Mouse (Mus musculus) heart, embryonic 12.5 days (tissue): ENCODE data around the gene Ifitm10. TPM values are rescaled to one million over a fixed set of nuclear protein-coding genes. Genes with fewer than 3 reads are reported as not detected.
"Not testable (repeated sequence)": the region's sequence is repeated elsewhere in the genome, so short reads cannot be mapped to it uniquely, and the experiment has no call there.

Source experiments
- ATAC-seq: fragments of 200-750 bp; cut with Nextera tagmentation; 2 replicates; pipeline ENCODE4 v1.8.0; 2017; ENCODE audit warnings: moderate TSS enrichment, moderate library complexity; ENCODE audit not compliant: insufficient number of reproducible peaks, low FRiP score
- H3K27ac ChIP-seq: fragments of 300-500 bp; sonication (generic); 2 replicates; pipeline ENCODE4 v1.5.1; 2016; ENCODE audit warnings: mild to moderate bottlenecking, moderate library complexity; ENCODE audit not compliant: poor library complexity, severe bottlenecking
- H3K27me3 ChIP-seq: fragments of 300-500 bp; sonication (generic); replicated peaks from 2 replicates; pipeline ENCODE4 v1.6.1; 2016; ENCODE audit warnings: mild to moderate bottlenecking, moderate library complexity
- H3K36me3 ChIP-seq: fragments of 300-500 bp; sonication (generic); 2 replicates; pipeline ENCODE4 v1.6.1; 2016; ENCODE audit warnings: mild to moderate bottlenecking, moderate library complexity
- H3K4me1 ChIP-seq: fragments of 300-500 bp; sonication (generic); replicated peaks from 2 replicates; pipeline ENCODE4 v1.6.1; 2016; ENCODE audit warnings: mild to moderate bottlenecking
- H3K4me2 ChIP-seq: fragments of 300-500 bp; sonication (generic); 2 replicates; pipeline ENCODE4 v1.6.1; 2016; ENCODE audit warnings: mild to moderate bottlenecking, moderate library complexity
- H3K4me3 ChIP-seq: fragments of 300-500 bp; sonication (generic); 2 replicates; pipeline ENCODE4 v1.5.1; 2016; ENCODE audit warnings: mild to moderate bottlenecking
- H3K9ac ChIP-seq: fragments of 300-500 bp; sonication (generic); 2 replicates; pipeline ENCODE4 v1.6.1; 2016; ENCODE audit warnings: mild to moderate bottlenecking, moderate library complexity
- H3K9me3 ChIP-seq: fragments of 300-500 bp; sonication (generic); replicated peaks from 2 replicates; pipeline ENCODE4 v1.6.1; 2016; ENCODE audit warnings: mild to moderate bottlenecking, moderate library complexity
- WGBS: fragments of 180-500 bp; shearing (Covaris S2); methylation state at CpG from one replicate; pipeline ENCODE4 v1.1.7; 2016; 5-methylcytosine and 5-hydroxymethylcytosine counted together
- polyA plus RNA-seq: library from polyadenylated mRNA; unstranded; fragments of >200 nt; fragmentation: Nextera tagmentation; extraction: Ambion mirVana; gene quantifications from 2 replicates; pipeline ENCODE4 v1.2.1, GENCODE M21; 2016

The Ifitm10 gene
- polyA plus RNA-seq, 1 experiment from 2014 or later, result 7.4 TPM

DNA sequence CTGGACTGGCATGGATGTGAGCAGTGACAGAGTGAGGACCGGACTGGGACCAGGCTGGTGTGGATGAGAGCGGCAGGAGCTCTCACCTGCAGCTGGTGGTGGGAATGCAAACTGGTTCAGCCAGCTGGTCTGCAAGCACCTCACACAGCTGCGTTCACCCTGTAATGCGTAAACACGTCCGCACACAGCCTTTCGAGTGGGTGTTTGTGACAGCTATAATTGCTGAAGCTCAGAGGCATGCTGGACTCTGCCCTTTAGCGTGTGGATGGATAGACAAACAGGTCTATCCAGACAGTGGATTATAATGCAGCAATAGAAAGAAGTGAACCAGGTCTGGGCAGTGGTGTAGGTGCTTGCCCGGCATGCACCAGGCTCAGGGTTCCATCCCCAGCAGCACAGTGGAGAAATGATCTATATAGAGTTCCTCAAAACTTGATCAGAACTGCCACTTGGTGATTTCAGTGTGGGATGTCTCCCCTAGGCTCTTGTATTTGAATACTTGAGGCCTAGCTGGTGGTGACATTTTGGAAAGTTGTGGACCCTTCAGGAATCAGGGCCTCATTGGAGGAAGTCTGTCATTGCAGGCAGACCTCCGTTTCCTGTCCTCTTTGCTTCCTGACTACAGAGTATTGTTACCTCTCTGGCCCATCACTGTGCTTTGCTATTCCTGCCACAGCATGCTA lies 31.8 kb downstream of the Ifitm10 start:
- 73% methylated on average over 10 of the region's 10 CpGs for WGBS
- Histone ChIP-seq H3K9me3 (no peaks in the 10 kb centered on the region), H3K4me1 (peaks cover 14% of the 10 kb centered on the region; the same call in 1 of the 2 replicates), H3K9ac (no peak overlapping the region), H3K27ac (no peak overlapping the region), H3K27me3 (no peaks in the 10 kb centered on the region), H3K4me2 (no peak overlapping the region), H3K4me3 (no peak overlapping the region), H3K36me3 (no peaks in the 10 kb centered on the region)
- ATAC-seq, result no peak

DNA sequence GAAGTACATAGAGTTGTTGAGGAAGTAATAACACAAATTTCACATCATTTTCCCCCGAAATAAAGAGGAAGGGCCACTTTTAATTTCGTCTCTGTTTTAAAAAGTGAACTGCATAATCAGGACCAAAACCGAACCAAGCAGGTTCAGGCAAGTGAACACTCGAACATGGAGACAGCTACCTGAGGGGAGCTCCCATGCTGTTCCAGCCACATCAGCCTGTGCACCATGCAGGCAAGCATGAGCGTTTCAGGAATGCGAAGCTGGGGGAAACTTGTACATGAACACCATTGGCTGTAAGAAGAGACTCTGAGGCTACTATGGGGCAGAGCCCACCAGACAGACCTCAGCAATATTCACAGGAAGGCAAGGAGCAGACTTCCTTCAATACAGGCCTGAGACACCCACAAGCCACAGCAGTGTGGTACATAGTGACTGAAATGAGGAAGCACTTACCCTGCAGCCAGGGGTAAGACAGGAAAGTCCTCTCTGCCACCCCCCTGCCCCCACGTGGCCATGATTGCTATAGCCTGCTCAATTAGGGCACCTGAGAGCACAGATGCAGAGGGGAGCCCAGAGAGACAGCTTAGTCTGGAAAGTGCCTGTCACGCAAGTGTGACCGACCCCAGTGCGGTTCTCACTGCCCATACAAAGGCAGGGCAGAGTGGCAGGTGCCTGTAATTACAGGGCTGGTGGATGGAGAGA lies 33.1 kb downstream of the Ifitm10 start:
- H3K27me3 ChIP-seq, result no peaks in the 10 kb centered on the region
- no peak overlapping the region for H3K4me3 ChIP-seq
- no peak overlapping the region for H3K27ac ChIP-seq
- peaks cover 14% of the 10 kb centered on the region; the same call in 1 of the 2 replicates for H3K4me1 ChIP-seq
- no peaks in the 10 kb centered on the region for H3K36me3 ChIP-seq
- H3K9ac ChIP-seq, result no peak overlapping the region
- no peaks in the 10 kb centered on the region for H3K9me3 ChIP-seq
- ATAC-seq, result no peak
- WGBS, result 50% methylated on average over 10 of the region's 10 CpGs
- no peak overlapping the region for H3K4me2 ChIP-seq

DNA sequence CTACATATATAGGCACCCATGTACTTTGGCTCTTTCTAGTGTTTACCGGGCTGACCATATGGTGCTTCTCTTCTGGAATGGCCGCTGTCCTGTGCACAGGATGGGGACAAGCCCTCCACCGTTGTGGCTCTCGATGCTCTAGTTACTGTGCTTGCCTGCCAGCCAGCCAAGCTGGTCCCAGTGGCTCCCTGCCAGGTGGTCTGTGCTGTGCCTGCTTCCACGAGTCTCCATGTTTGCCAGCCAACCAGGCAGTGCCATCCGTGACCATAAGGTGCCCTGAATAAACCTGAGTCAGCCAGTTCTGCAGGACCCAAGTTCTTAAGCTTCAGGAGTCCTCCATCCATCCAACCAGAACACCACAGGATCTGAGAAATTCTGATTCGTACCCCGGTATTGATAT lies 38.4 kb downstream of the Ifitm10 start:
- Histone ChIP-seq H3K9me3 (no peaks in the 10 kb centered on the region), H3K27ac (no peak overlapping the region), H3K27me3 (no peaks in the 10 kb centered on the region), H3K36me3 (no peaks in the 10 kb centered on the region), H3K4me2 (no peak overlapping the region), H3K4me3 (no peak overlapping the region), H3K9ac (0 out of 2 replicates have a peak overlapping the region, but pooled peaks have one; percentile 36), H3K4me1 (peaks cover 33% of the 10 kb centered on the region)
- no peak for ATAC-seq
- WGBS, result 85% methylated on average over 8 of the region's 8 CpGs

DNA sequence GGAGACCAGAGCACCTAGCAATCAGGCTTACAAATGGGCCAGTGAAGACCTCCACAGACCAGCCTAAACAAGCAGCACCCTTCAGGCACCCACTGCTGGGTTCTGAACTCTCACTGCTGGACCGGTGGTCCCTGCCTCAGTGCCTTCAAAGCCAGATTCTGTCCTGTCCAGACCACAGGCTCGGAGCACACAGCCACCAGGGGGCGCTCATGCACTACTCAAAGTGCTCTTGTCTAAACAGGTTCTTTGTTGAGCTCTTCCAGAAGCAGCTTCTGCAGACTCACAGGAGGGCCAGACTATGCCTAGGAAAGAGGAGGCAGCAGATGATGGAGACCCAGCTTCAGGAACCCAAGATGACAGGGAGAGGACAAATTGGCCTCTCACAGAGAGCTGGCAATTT lies 39.3 kb downstream of the Ifitm10 start:
- Histone ChIP-seq H3K36me3 (no peaks in the 10 kb centered on the region), H3K9ac (0 out of 2 replicates have a peak overlapping the region, but pooled peaks have one; percentile 17), H3K9me3 (no peaks in the 10 kb centered on the region), H3K4me2 (no peak overlapping the region), H3K27me3 (no peaks in the 10 kb centered on the region), H3K27ac (peak overlapping the region; percentile 67; the same call in 1 of the 2 replicates), H3K4me3 (no peak overlapping the region), H3K4me1 (peaks cover 42% of the 10 kb centered on the region)
- peak; percentile 51; the same call in 1 of the 2 replicates for ATAC-seq
- 2% methylated on average over 3 of the region's 3 CpGs for WGBS

DNA sequence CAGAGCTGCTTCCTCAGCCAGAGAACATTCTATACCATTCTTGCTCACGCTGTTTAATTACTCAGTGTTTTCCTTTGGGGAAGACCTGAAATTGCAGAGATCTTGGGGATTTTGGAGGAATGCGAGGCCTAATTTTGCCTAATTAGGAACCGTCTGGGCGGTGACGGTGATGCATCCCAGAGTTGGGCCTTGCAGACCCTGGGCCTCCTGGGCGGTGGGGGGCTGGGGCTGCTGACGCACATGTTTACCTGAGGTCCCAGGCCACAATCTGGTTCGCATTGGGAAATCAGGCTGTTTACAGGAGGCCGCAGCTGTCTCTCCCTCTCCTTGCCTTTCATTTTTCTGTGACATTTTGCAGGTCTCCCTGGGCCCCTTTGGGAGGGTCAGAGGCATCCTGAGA lies 40.8 kb downstream of the Ifitm10 start:
- not testable (repeated sequence) for H3K4me3 ChIP-seq, H3K9me3 ChIP-seq, H3K36me3 ChIP-seq, H3K27me3 ChIP-seq, ATAC-seq, H3K9ac ChIP-seq, H3K4me2 ChIP-seq
- Histone ChIP-seq H3K27ac (peak overlapping the region; percentile 67), H3K4me1 (peaks cover 57% of the 10 kb centered on the region)
- 64% methylated on average over 3 of the region's 9 CpGs for WGBS

DNA sequence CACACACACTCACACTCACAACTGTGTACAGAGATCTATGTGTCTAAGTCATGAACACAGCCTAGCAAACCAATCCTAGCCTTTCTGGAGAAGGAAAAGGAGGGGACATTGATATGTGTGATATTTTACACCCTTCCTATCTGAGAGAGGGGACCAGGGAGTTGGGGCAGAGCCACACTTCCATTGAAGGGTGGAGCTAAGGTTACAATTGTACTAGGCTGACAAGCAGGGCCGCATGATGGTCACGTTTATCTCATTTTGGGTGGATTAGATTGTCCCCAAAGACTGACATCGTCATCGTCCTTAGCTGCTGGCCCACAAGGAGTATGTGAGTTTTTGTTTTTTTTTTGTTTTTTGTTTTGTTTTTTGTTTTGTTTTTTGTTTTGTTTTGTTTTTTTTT lies 42.3 kb downstream of the Ifitm10 start:
- peaks cover 70% of the 10 kb centered on the region for H3K4me1 ChIP-seq
- H3K9ac ChIP-seq, result no peak overlapping the region
- no peak for ATAC-seq
- H3K36me3 ChIP-seq, result no peaks in the 10 kb centered on the region
- 48% methylated on average over 4 of the region's 4 CpGs for WGBS
- H3K4me2 ChIP-seq, result no peak overlapping the region
- peak overlapping the region; percentile 98 for H3K27ac ChIP-seq
- H3K4me3 ChIP-seq, result no peak overlapping the region
- H3K27me3 ChIP-seq, result no peaks in the 10 kb centered on the region
- no peaks in the 10 kb centered on the region for H3K9me3 ChIP-seq

DNA sequence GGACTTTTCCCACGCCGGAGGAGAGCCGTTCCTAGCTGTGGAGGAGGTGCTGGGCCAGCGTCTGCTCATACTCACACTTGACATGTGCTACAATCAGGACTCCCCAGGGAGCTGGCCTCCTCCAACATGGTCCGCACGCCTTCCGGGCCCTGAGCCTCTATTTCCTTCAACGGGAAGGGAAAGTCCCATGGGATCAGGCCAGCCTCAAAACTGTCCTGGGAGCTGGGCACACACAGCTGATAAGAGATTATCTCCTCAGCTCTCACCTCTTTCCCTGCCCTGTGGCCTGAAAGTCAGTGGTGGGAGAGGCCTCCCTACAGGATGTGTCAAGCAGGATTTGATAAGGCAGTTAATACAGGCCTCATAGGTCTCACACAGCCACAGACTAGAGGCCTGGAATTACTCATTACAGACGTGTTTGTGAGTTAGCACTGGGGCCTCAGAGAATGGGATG lies 43.3 kb downstream of the Ifitm10 start:
- 0 out of 2 replicates have a peak overlapping the region, but pooled peaks have one; percentile 54 for H3K9ac ChIP-seq
- peak; percentile 90 for ATAC-seq
- peaks cover 73% of the 10 kb centered on the region for H3K4me1 ChIP-seq
- peak overlapping the region; percentile 14; the same call in 1 of the 2 replicates for H3K4me2 ChIP-seq
- H3K27ac ChIP-seq, result peak overlapping the region; percentile 98
- H3K9me3 ChIP-seq, result no peaks in the 10 kb centered on the region
- H3K27me3 ChIP-seq, result no peaks in the 10 kb centered on the region
- no peaks in the 10 kb centered on the region for H3K36me3 ChIP-seq
- H3K4me3 ChIP-seq, result no peak overlapping the region
- WGBS, result 3% methylated on average over 9 of the region's 9 CpGs

DNA sequence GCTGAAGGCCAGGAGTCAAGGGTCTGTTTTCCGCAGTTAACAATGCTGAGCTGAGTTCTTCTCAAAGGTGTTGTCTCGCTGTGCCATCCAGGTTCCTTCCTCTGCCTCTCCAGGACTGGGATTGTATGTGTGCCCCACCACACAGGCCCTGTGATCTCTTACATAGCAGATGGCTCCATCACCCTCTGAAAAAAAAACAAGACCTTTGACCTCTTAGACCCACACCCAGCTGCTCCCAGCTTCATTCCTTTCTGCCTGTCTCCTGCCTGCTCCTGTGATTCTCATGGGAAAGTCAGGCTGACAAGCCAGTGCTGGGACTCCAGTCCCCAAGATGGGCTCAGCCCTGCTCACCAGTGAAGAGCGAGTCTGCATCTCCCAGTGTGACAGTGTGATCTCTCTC lies 45.0 kb downstream of the Ifitm10 start:
- Histone ChIP-seq H3K4me1 (peaks cover 63% of the 10 kb centered on the region), H3K27me3 (no peaks in the 10 kb centered on the region), H3K27ac (peak overlapping the region; percentile 98; the same call in 1 of the 2 replicates), H3K36me3 (no peaks in the 10 kb centered on the region), H3K4me3 (no peak overlapping the region), H3K4me2 (no peak overlapping the region), H3K9me3 (no peaks in the 10 kb centered on the region), H3K9ac (no peak overlapping the region)
- WGBS, result 70% methylated on average over 3 of the region's 3 CpGs
- no peak for ATAC-seq

DNA sequence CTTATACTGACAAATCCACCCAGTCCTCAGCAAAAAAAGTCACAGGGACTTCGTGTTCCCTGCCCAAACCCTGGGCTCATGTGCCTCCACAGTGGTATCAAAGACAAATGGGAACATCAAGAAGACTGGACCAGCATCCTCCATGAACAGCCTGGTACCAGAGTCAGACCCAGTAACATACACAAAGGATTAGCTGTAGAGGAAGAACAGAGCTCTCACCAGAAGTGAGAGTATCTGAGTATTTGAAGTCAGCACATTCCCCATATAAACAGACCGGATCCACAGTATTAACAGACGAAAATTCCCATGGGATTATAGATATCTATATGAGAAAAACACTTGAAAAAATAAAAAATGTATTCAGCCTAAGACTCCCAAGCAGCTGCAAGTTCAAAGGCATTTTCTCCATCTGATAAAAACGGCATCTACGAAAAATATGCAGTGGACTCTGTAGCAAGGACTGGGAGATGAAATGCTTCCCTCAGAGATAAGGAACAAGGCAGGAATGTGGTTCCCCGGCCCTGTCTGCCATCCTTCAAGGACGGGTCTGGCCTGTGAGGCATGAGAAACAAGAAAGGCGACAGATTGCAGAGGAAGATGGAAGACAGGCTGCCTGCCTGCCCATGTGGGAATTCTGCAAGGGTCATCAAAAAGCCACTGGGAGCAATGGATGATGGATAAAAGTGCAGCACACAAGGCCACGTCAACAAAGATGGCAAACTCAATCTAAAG lies 46.7 kb downstream of the Ifitm10 start:
- peaks cover 56% of the 10 kb centered on the region for H3K4me1 ChIP-seq
- H3K36me3 ChIP-seq, result no peaks in the 10 kb centered on the region
- peak overlapping the region; percentile 79 for H3K27ac ChIP-seq
- no peak for ATAC-seq
- WGBS, result 14% methylated on average over 9 of the region's 9 CpGs
- H3K9me3 ChIP-seq, result no peaks in the 10 kb centered on the region
- no peak overlapping the region for H3K4me2 ChIP-seq
- peak overlapping the region; percentile 18; the same call in 1 of the 2 replicates for H3K9ac ChIP-seq
- H3K27me3 ChIP-seq, result no peaks in the 10 kb centered on the region
- no peak overlapping the region for H3K4me3 ChIP-seq

DNA sequence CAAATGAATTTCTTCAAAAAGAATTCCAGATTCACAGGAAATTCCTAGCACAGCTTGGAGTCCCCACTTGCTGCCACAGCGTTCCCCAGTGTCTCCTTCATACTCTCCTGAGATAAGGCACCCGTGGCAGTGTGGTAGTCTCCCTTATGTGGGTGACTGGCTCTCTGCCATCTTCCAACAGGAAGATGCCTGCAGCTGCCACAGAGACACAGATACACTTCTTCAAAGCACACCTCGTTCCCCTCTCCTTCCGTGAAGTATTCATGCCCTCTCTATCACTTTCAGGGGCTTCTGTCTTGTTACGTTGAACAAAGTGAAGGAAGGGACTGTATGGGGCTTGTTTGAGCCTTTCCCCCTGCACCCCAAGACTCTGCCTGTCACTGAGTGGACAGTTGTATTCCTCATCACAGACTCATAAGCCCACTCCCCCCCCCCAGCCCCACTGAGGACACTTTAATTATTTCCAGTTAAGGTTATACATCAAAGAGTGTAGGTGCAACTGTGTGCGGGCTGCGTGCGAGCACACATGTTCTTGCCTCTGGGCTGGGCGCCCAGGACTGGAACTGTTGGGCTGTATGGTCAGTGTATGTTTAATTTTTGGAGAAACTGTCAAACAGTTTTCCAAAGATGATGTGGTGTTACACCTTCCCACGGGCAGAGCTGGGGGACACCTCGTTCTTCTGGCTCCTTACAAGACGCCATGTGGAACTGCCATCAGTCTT lies 50.0 kb downstream of the Ifitm10 start:
- Histone ChIP-seq H3K9ac (no peak overlapping the region), H3K4me3 (no peak overlapping the region), H3K27ac (no peak overlapping the region), H3K4me2 (no peak overlapping the region), H3K27me3 (no peaks in the 10 kb centered on the region), H3K9me3 (no peaks in the 10 kb centered on the region), H3K4me1 (peaks cover 49% of the 10 kb centered on the region), H3K36me3 (no peaks in the 10 kb centered on the region)
- ATAC-seq, result no peak
- 79% methylated on average over 12 of the region's 12 CpGs for WGBS
